Mouse (Mus musculus) cortical plate, adult 2 months (tissue): ENCODE data around the gene Ccl22. TPM values are rescaled to one million over a fixed set of nuclear protein-coding genes. Genes with fewer than 3 reads are reported as not detected.

ENCODE experiments used
- H3K27ac ChIP-seq: fragments of 200-500 bp; 2 replicates; pipeline ENCODE4 v1.5.1; 2012; ENCODE audit warnings: low read length, control low read depth, inconsistent platforms; ENCODE audit not compliant: insufficient read depth
- H3K4me1 ChIP-seq: fragments of 200-500 bp; 2 replicates; pipeline ENCODE4 v1.6.1; 2011; ENCODE audit warnings: low read length; ENCODE audit not compliant: control insufficient read depth, insufficient read depth
- H3K4me3 ChIP-seq: fragments of 200-500 bp; 2 replicates; pipeline ENCODE4 v1.5.1; 2011; ENCODE audit warnings: mild to moderate bottlenecking, low read length, control low read depth; ENCODE audit not compliant: insufficient read depth
- CTCF ChIP-seq: fragments of 200-500 bp; IDR thresholded peaks from 2 replicates; pipeline ENCODE4 v1.5.1; 2011; ENCODE audit warnings: mild to moderate bottlenecking, control low read depth, low read length; ENCODE audit not compliant: insufficient read depth; ENCODE audit errors: extremely low read depth
- POLR2A ChIP-seq: fragments of 200-500 bp; IDR thresholded peaks from 2 replicates; pipeline ENCODE4 v1.6.1; 2011; ENCODE audit warnings: mild to moderate bottlenecking, low read length, control low read depth; ENCODE audit not compliant: insufficient read depth; ENCODE audit errors: extremely low read depth
- polyA plus RNA-seq: library from polyadenylated mRNA; depleted of rRNA; stranded (reverse); fragments of >200 nt; gene quantifications from 2 replicates; pipeline ENCODE4 v1.2.3, GENCODE M21; 2012

Ccl22 gene
- polyA plus RNA-seq, 1 experiment, result 0.33 TPM

DNA sequence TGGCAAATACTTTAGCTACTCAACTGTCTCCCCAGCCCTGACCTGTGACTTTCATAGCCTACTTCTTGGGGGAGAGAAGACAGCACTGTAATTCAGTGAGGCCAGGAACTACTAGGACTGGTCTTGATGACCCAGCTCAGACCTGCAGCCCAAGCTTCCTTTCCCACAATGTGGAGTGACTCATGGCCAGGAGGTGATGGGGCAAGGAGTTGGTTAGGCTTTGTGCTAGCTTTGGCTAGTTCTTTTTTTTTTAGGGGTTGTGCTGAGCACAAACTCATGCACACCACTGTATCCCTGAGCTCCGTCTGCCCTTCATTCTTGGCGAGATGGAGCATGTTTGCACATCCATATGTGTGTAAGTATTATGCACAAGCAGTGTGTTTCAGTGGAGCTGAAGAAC is 31.0 kb downstream of the Ccl22 start:
- H3K27ac ChIP-seq, result no peak overlapping the region
- peak overlapping the region; percentile 97; the same call in 1 of the 2 replicates for H3K4me3 ChIP-seq
- peaks cover 15% of the 10 kb centered on the region for H3K4me1 ChIP-seq
- no peak for TF ChIP-seq CTCF
- TF ChIP-seq POLR2A, result 0 out of 2 replicates have a peak, but pooled peaks have one; percentile 7

DNA sequence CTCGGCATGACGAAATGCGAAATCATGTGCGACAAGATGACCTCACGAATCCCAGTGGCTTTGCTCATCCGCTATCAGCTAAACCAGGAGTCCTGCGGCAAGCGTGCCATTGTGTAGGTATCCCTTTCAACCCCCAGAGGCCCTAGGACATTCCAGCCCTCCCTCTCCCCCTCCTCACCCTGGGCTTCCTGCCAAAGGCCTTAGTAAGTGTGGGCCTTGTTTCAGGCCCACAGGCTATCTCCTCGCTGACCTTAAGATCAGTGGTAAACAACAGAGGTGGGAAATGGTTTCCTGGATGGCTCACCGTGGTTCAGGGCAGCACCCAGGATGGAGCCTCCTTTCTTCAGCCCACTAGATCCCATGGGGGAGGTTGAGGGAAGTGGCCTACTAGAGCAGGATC is 32.6 kb downstream of the Ccl22 start:
- H3K27ac ChIP-seq, result no peak overlapping the region
- peaks cover 12% of the 10 kb centered on the region for H3K4me1 ChIP-seq
- no peak for TF ChIP-seq CTCF
- no peak for TF ChIP-seq POLR2A
- H3K4me3 ChIP-seq, result no peak overlapping the region; the same call in 1 of the 2 replicates

DNA sequence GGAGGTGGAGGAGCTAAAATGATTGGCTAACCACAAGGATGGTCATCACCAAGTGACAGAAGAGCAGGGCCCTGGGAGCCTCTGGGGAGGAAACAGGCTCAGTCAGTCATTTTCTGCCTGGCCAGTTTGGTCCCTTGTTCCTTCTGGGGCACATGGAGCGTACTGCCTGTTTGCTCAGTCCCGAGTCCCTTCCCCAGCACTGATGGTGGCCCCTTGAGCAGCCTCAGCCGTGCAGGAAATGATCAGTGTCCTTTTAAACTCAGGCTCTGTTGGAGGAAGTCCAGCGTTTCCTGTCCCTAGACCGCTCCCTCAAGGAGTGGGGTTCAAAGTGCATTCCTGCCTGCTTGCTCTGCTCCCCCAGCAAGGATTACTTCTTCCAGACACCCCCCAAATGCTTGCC is 33.1 kb downstream of the Ccl22 start:
- no peak for TF ChIP-seq POLR2A
- Histone ChIP-seq H3K27ac (0 out of 2 replicates have a peak overlapping the region, but pooled peaks have one; percentile 2), H3K4me3 (no peak overlapping the region)

DNA sequence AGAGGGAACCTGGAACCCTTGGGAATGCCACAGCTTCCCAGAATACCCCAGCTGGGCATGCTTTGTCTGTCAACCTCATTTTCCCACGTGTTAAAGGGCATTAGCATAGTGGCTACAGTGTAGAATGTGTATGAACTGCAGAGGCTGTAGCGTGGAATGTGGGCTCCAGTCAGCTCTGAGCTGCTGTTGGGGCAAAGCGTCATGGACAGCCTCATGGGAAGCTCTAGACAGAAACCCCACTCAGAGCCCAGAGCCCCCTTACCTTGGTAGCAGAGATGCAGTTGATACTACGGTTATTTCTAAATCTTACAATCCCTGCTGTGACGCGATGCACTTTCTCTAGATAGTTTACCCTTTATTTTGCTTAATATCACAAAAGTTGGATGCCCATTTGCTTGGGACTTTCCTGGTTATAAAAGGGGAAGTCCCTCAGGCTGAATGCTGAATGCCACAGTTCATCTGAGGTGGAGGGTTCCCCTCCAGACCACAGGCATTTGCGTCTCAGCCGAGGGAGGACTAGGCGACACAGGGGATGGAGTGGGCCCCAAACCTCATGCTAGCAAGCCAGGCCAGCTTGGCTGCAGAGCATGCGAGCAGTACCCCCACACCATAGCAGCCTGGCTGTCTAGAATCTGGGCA is 33.6 kb downstream of the Ccl22 start:
- no peak overlapping the region for H3K27ac ChIP-seq
- peaks cover 12% of the 10 kb centered on the region for H3K4me1 ChIP-seq
- TF ChIP-seq CTCF (no peak), POLR2A (no peak)
- no peak overlapping the region for H3K4me3 ChIP-seq

More for the DNA sequence above, 33.1 kb downstream of the Ccl22 start:
- H3K4me1 ChIP-seq, result peaks cover 12% of the 10 kb centered on the region

DNA sequence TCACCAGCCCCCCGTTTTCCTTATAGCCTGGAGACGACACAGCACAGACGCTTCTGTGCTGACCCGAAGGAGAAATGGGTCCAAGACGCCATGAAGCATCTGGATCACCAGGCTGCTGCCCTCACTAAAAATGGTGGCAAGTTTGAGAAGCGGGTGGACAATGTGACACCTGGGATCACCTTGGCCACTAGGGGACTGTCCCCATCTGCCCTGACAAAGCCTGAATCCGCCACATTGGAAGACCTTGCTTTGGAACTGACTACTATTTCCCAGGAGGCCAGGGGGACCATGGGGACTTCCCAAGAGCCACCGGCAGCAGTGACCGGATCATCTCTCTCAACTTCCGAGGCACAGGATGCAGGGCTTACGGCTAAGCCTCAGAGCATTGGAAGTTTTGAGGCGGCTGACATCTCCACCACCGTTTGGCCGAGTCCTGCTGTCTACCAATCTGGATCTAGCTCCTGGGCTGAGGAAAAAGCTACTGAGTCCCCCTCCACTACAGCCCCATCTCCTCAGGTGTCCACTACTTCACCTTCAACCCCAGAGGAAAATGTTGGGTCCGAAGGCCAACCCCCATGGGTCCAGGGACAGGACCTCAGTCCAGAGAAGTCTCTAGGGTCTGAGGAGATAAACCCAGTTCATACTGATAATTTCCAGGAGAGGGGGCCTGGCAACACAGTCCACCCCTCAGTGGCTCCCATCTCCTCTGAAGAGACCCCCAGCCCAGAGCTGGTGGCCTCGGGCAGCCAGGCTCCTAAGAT is 34.3 kb downstream of the Ccl22 start:
- H3K27ac ChIP-seq, result no peak overlapping the region
- TF ChIP-seq CTCF (no peak), POLR2A (no peak)
- no peak overlapping the region for H3K4me3 ChIP-seq
- peaks cover 12% of the 10 kb centered on the region for H3K4me1 ChIP-seq

DNA sequence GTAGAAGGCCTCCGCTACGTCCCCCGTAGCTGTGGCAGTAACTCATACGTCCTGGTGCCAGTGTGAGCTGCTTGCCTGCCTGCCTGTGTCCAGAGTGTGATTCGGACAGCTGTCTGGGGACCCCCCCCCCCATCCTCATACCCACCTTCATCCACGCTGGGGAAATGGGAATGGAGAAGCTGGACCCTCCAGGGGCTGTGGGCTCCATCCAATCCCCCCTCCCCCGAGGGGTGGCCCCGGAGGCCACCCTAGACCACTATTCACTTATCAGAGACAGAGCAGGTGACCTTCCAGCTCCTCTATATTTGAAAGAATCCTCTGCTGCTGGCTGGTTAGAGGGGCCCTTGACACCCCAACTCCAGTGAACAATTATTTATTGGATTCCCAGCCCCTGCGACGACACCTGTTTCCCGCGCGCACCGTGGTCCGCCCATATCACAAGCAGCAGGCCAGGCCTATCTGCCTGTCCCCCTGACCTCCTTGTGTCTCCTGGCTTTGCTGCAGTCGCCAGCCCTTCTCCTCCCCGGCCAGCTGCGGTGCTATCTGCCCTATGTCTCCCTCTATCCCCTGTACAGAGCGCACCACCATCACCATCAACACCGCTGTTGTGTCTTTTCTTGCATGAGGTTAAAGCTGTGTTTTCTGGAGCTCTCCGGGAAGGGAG is 35.2 kb downstream of the Ccl22 start:
- no peak overlapping the region for H3K27ac ChIP-seq
- TF ChIP-seq POLR2A (no peak), CTCF (no peak)
- no peak overlapping the region for H3K4me3 ChIP-seq
- H3K4me1 ChIP-seq, result peaks cover 9% of the 10 kb centered on the region

DNA sequence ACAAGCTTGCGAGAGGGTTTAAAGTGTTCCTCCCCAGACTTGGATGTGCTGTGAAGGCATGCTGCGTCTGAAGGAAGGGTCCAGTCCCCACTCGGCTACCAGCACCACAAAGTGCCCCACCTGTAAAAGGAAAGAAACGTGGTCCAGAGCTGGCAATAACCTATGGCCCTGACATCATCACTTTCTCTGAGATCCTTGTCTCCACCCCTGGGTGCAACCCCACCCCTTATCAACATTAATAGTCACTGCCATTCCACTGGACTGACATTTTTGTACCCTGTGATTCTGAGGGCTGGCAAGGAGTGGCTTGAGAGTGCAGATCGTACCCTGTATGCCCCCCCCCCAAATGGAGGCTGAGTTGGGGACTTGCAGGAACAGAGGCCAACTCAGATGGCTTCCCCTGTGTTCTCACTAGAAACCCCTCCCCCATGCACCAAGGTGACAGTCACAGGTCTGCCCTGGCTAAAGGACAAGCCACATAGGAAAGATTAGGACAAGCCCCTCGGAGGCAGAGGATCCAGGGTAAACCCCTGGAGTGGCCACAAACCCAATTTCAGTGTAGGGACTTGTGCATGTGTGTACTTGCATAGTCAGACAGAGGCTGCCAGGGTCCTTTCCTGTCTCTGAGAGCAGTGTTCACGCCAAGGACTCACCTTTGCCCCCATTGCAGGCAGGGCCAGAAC is 35.9 kb downstream of the Ccl22 start:
- peaks cover 9% of the 10 kb centered on the region for H3K4me1 ChIP-seq
- no peak overlapping the region for H3K27ac ChIP-seq
- no peak overlapping the region for H3K4me3 ChIP-seq
- TF ChIP-seq POLR2A (no peak), CTCF (no peak)

DNA sequence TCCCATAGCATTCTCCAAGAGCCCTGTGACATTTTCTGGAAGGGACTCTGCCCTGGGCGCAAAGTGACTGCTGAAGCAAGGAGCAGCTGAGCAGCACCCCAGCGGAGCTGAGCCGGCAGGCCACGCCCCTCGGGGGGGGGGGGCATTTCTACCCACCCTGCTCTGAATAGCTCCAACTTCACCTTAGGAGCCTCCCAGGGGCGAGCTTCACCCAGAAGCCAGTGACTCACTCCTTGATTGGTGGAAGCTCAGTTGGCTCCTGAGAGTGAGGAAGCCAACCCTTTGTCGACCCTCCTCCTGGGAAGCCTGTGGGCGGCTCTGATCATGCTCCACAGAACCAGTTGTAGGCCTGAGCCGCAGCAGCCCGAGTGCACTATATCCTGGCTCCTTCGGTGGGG is 36.4 kb downstream of the Ccl22 start:
- Histone ChIP-seq H3K27ac (no peak overlapping the region), H3K4me3 (no peak overlapping the region), H3K4me1 (peaks cover 8% of the 10 kb centered on the region)
- TF ChIP-seq CTCF (no peak), POLR2A (0 out of 2 replicates have a peak, but pooled peaks have one; percentile 14)

DNA sequence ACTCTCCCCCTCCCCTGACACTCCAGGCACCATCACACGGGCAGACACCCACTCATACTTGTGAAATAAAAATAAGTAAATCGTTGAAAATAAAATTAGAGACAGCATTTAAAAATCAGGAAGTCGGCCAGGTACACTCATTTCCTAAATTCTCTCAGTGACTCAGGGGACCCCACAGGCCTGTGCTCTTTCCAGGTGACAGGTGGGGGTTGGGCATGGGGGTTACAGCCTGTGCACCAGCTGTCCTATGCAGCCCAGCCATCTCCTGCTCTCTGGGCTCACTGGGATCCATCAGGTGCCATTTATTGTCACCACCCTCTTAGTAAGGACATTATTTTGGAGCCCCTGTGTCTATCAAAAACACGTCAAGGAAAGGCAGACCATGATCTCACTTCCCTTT is 38.5 kb downstream of the Ccl22 start:
- Histone ChIP-seq H3K27ac (no peak overlapping the region), H3K4me1 (0 out of 2 replicates have a peak, but pooled peaks cover 2% of the 10 kb centered on the region), H3K4me3 (no peak overlapping the region)
- TF ChIP-seq CTCF (no peak), POLR2A (no peak)
